Mouse (Mus musculus) forebrain, embryonic 11.5 days (tissue): ENCODE data around the gene Grik3. TPM values are rescaled to one million over a fixed set of nuclear protein-coding genes. Genes with fewer than 3 reads are reported as not detected.

Experiments
- ATAC-seq: fragments of 200-750 bp; cut with Nextera tagmentation; replicated peaks from 2 replicates; pipeline ENCODE4 v1.8.0; 2017; ENCODE audit warnings: moderate TSS enrichment; ENCODE audit not compliant: low FRiP score
- DNase-seq: peaks from one replicate; pipeline ENCODE4 v3.0.0-alpha.2; 2017; ENCODE audit warnings: low spot score
- H3K27ac ChIP-seq: fragments of 300-500 bp; sonication (generic); 2 replicates; pipeline ENCODE4 v1.5.1; 2014; ENCODE audit warnings: low read depth, low read length
- H3K27me3 ChIP-seq: fragments of 300-500 bp; sonication (generic); 2 replicates; pipeline ENCODE4 v1.6.1; 2014; ENCODE audit warnings: mild to moderate bottlenecking, low read length, mixed read lengths; ENCODE audit not compliant: control insufficient read depth, insufficient read depth
- H3K36me3 ChIP-seq: fragments of 300-500 bp; sonication (generic); 2 replicates; pipeline ENCODE4 v1.6.1; 2014; ENCODE audit warnings: mild to moderate bottlenecking, low read length, moderate library complexity, mixed read lengths; ENCODE audit not compliant: control insufficient read depth, insufficient read depth
- H3K4me1 ChIP-seq: fragments of 300-500 bp; sonication (generic); replicated peaks from 2 replicates; pipeline ENCODE4 v1.6.1; 2014; ENCODE audit warnings: low read length, mixed read lengths; ENCODE audit not compliant: control insufficient read depth, insufficient read depth
- H3K4me2 ChIP-seq: fragments of 300-500 bp; sonication (generic); 2 replicates; pipeline ENCODE4 v1.6.1; 2014; ENCODE audit warnings: low read depth, mild to moderate bottlenecking, low read length, moderate library complexity, mixed read lengths; ENCODE audit not compliant: severe bottlenecking
- H3K4me3 ChIP-seq: fragments of 300-500 bp; sonication (generic); 2 replicates; pipeline ENCODE4 v1.5.1; 2014; ENCODE audit warnings: low read depth, low read length
- H3K9ac ChIP-seq: fragments of 300-500 bp; sonication (generic); 2 replicates; pipeline ENCODE4 v1.6.1; 2014; ENCODE audit warnings: low read length
- H3K9me3 ChIP-seq: fragments of 300-500 bp; sonication (generic); 2 replicates; pipeline ENCODE4 v1.6.1; 2016; ENCODE audit warnings: low read length, mixed read lengths; ENCODE audit not compliant: control insufficient read depth
- WGBS: fragments of 180-500 bp; shearing (Covaris S2); extraction: QIAGEN DNeasy Blood & Tissue Kit; methylation state at CpG from one replicate; pipeline ENCODE4 v1.1.7; 2014; 5-methylcytosine and 5-hydroxymethylcytosine counted together
- polyA plus RNA-seq: library from polyadenylated mRNA; unstranded; fragments of >200 nt; fragmentation: Nextera tagmentation; extraction: Ambion mirVana; gene quantifications from 2 replicates; pipeline ENCODE4 v1.2.1, GENCODE M21; 2014

Grik3 gene
- polyA plus RNA-seq, 1 experiment from 2014 or later = 2.0 TPM

- peaks cover 59% of the 10 kb centered on the region for H3K27me3 ChIP-seq
- no peak for DNase-seq
- H3K4me2 ChIP-seq = no peak overlapping the region
- H3K9ac ChIP-seq = no peak overlapping the region
- ATAC-seq = no peak
- WGBS = 32% methylated on average over 7 of the region's 7 CpGs
- H3K27ac ChIP-seq = no peak overlapping the region
- H3K9me3 ChIP-seq = no peaks in the 10 kb centered on the region
- peaks cover 12% of the 10 kb centered on the region for H3K4me1 ChIP-seq
- no peak overlapping the region for H3K4me3 ChIP-seq
- H3K36me3 ChIP-seq = no peaks in the 10 kb centered on the region
These were observed 7.0 kb downstream of the Grik3 start for GRCm38 (mm10) chr4:125497471-125497870.

- H3K27ac ChIP-seq = no peak overlapping the region
- no peaks in the 10 kb centered on the region for H3K36me3 ChIP-seq
- WGBS = 6% methylated on average over 6 of the region's 6 CpGs
- no peak overlapping the region for H3K4me3 ChIP-seq
- H3K27me3 ChIP-seq = peaks cover 45% of the 10 kb centered on the region
- ATAC-seq = no peak
- H3K4me2 ChIP-seq = no peak overlapping the region
- H3K9ac ChIP-seq = no peak overlapping the region
- peaks cover 12% of the 10 kb centered on the region for H3K4me1 ChIP-seq
- DNase-seq = no peak
- H3K9me3 ChIP-seq = no peaks in the 10 kb centered on the region
These were observed 8.4 kb downstream of the Grik3 start for GRCm38 (mm10) chr4:125498866-125499265.

GRCm38 (mm10) chr4:125502861-125503260, 12.4 kb downstream of the Grik3 start:
- H3K9ac ChIP-seq = no peak overlapping the region
- peaks cover 9% of the 10 kb centered on the region for H3K4me1 ChIP-seq
- H3K27me3 ChIP-seq = peaks cover 14% of the 10 kb centered on the region
- no peaks in the 10 kb centered on the region for H3K36me3 ChIP-seq
- DNase-seq = peak; percentile 79
- H3K27ac ChIP-seq = no peak overlapping the region
- no peak overlapping the region for H3K4me3 ChIP-seq
- WGBS = 45% methylated on average over 8 of the region's 8 CpGs
- no peak overlapping the region for H3K4me2 ChIP-seq
- H3K9me3 ChIP-seq = no peaks in the 10 kb centered on the region
- no peak for ATAC-seq

GRCm38 (mm10) chr4:125512434-125512833, 21.9 kb downstream of the Grik3 start:
- WGBS = 74% methylated on average over 6 of the region's 6 CpGs
- Histone ChIP-seq H3K27ac (no peak overlapping the region), H3K9ac (no peak overlapping the region), H3K27me3 (no peaks in the 10 kb centered on the region), H3K9me3 (no peaks in the 10 kb centered on the region), H3K4me1 (no peaks in the 10 kb centered on the region), H3K36me3 (no peaks in the 10 kb centered on the region), H3K4me3 (no peak overlapping the region), H3K4me2 (no peak overlapping the region)
- DNase-seq (no peak), ATAC-seq (no peak)

GRCm38 (mm10) chr4:125515646-125516045, 25.1 kb downstream of the Grik3 start:
- Histone ChIP-seq H3K27ac (no peak overlapping the region), H3K9ac (no peak overlapping the region), H3K4me2 (no peak overlapping the region), H3K27me3 (no peaks in the 10 kb centered on the region), H3K4me1 (no peaks in the 10 kb centered on the region), H3K36me3 (no peaks in the 10 kb centered on the region), H3K4me3 (no peak overlapping the region), H3K9me3 (no peaks in the 10 kb centered on the region)
- WGBS = 61% methylated on average over 13 of the region's 13 CpGs
- ATAC-seq (no peak), DNase-seq (no peak)

- no peak overlapping the region for H3K4me2 ChIP-seq
- no peaks in the 10 kb centered on the region for H3K4me1 ChIP-seq
- H3K27me3 ChIP-seq = no peaks in the 10 kb centered on the region
- H3K36me3 ChIP-seq = no peaks in the 10 kb centered on the region
- ATAC-seq (no peak), DNase-seq (no peak)
- 45% methylated on average over 6 of the region's 6 CpGs for WGBS
- no peak overlapping the region for H3K4me3 ChIP-seq
- H3K9me3 ChIP-seq = no peaks in the 10 kb centered on the region
- no peak overlapping the region for H3K27ac ChIP-seq
- H3K9ac ChIP-seq = no peak overlapping the region
These were observed 26.1 kb downstream of the Grik3 start for GRCm38 (mm10) chr4:125516612-125517011.

- no peaks in the 10 kb centered on the region for H3K4me1 ChIP-seq
- no peak overlapping the region for H3K9ac ChIP-seq
- H3K36me3 ChIP-seq = no peaks in the 10 kb centered on the region
- H3K27ac ChIP-seq = no peak overlapping the region
- no peak for DNase-seq
- no peak for ATAC-seq
- WGBS = 81% methylated on average over 5 of the region's 5 CpGs
- no peak overlapping the region for H3K4me3 ChIP-seq
- H3K9me3 ChIP-seq = no peaks in the 10 kb centered on the region
- H3K4me2 ChIP-seq = no peak overlapping the region
- no peaks in the 10 kb centered on the region for H3K27me3 ChIP-seq
These were observed 28.4 kb downstream of the Grik3 start for GRCm38 (mm10) chr4:125518861-125519260.

- H3K4me2 ChIP-seq = no peak overlapping the region
- H3K27me3 ChIP-seq = no peaks in the 10 kb centered on the region
- ATAC-seq (no peak), DNase-seq (no peak)
- H3K4me3 ChIP-seq = no peak overlapping the region
- no peaks in the 10 kb centered on the region for H3K9me3 ChIP-seq
- no peaks in the 10 kb centered on the region for H3K36me3 ChIP-seq
- H3K4me1 ChIP-seq = no peaks in the 10 kb centered on the region
- no peak overlapping the region for H3K27ac ChIP-seq
- WGBS = 55% methylated on average over 7 of the region's 7 CpGs
- H3K9ac ChIP-seq = no peak overlapping the region
These were observed 32.4 kb downstream of the Grik3 start for GRCm38 (mm10) chr4:125522931-125523330.

- H3K9me3 ChIP-seq = no peaks in the 10 kb centered on the region
- H3K4me1 ChIP-seq = no peaks in the 10 kb centered on the region
- no peak overlapping the region for H3K4me3 ChIP-seq
- H3K4me2 ChIP-seq = no peak overlapping the region
- DNase-seq (no peak), ATAC-seq (no peak)
- no peak overlapping the region for H3K9ac ChIP-seq
- no peak overlapping the region for H3K27ac ChIP-seq
- H3K27me3 ChIP-seq = no peaks in the 10 kb centered on the region
- WGBS = 76% methylated on average over 4 of the region's 4 CpGs
- H3K36me3 ChIP-seq = no peaks in the 10 kb centered on the region
These were observed 34.8 kb downstream of the Grik3 start for GRCm38 (mm10) chr4:125525266-125525665.
